Mouse (Mus musculus) megakaryocyte progenitor cell, adult 5-6 weeks (primary cell): ENCODE results near the gene Scrt2. TPM values are rescaled to one million over a fixed set of nuclear protein-coding genes. Genes with fewer than 3 reads are reported as not detected.

Experiments
- ATAC-seq: replicated peaks from 2 replicates; pipeline ENCODE4 v1.8.0; 2016; ENCODE audit warnings: mild to moderate bottlenecking, moderate TSS enrichment, inconsistent platforms; ENCODE audit not compliant: poor library complexity
- total RNA-seq, 2 experiments: library from RNA; stranded (forward) in 1 of 2; stranded (reverse) in 1 of 2; fragments of 157-497, 149-512 nt in 1 of 2; fragments of 200-1000 nt in 1 of 2; gene quantifications; 2 replicates each; pipeline versions ENCODE4 v1.2.3 to v1.2.4; 2015 to 2017

Scrt2 gene
- total RNA-seq, 2 experiments from 2014 or later, result not detected

DNA sequence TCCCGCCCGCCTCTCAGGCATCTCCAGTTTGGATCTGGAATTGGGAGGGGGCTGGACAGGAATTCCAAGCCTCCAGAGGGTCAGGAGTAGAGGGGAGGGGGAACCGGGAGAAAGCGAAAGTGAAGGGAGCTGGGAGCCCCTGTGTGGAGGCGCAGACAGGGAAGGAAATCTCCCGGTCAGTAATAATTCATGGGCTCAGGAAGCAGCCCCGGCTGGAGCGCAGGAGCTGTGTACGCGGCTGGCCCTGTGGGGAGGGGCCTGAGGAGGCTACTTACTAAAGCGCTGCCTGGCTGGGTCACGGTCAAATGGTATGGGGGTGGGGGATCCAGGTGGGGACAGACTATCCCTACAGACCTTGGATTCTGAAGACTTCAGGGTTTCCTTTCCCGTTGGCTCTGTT lies 60.7 kb downstream of the Scrt2 start:
- no peak for ATAC-seq

DNA sequence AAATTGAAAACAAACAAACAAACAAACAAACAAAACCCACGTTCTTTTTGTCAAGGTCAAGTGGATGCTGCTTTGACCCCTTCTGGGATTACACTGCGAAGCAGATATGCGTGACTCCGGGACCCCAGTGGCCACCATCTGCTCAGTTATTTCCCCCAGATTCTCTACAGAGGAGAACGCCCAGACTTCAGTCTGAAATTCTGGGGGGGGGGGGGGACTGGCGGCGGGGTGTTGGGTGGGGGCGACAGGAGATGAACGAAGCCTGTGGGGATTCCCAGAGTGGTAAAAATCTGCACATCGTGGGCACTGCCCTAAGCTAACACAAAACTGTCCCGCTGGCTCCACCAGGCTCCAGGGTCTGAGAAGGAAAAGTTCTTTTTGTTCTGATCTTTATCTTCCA lies 61.2 kb downstream of the Scrt2 start:
- no peak for ATAC-seq

DNA sequence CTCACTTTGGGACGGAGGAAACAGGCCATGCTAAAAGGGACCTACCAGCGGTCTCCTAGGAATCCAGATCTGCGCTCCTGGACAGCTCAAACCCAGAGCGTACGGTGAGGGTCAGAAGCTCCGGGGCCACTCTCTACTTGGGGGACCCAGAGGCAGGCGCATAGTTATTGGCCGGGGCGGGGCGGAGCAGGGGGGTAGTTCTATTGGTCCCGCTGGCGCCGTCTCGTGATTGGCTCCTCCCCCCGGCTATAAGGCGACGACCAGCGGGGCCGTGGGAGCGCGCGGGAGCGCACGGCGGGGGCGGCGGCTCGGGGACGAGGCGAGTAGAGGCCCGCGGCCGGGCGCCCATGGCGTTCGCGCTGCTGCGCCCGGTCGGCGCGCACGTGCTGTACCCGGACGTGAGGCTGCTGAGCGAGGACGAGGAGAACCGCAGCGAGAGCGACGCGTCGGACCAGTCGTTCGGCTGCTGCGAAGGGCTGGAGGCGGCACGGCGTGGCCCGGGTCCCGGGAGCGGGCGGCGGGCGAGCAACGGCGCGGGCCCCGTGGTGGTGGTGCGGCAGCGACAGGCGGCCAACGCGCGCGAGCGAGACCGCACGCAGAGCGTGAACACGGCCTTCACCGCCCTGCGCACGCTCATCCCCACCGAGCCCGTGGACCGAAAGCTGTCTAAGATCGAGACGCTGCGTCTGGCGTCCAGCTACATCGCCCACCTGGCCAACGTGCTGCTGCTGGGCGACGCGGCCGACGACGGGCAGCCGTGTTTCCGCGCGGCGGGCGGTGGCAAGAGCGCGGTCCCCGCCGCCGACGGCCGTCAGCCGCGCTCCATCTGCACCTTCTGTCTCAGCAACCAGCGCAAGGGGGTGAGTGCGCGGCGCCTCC lies 62.2 kb downstream of the Scrt2 start, which contains the start of gene Tcf15:
Tcf15 (plus strand) TSS at position 283 of the 879 bp plus-strand sequence.
- ATAC-seq, result peak; percentile 69

DNA sequence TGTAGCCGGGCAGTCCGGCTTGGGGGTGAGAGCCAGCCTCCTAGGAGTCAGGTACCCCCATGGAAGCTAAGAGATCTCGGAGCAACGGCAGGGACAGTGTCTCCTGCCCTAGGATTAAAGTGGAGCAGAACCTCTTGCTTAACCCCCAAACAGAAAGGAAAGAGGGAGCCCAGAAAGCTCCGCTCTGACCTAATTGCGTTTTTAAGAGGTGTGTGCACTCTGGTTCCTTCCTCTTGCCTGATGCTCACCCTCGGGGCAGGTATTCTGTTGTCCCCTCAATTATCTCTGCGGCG lies 62.8 kb downstream of the Scrt2 start:
- ATAC-seq, result no peak

DNA sequence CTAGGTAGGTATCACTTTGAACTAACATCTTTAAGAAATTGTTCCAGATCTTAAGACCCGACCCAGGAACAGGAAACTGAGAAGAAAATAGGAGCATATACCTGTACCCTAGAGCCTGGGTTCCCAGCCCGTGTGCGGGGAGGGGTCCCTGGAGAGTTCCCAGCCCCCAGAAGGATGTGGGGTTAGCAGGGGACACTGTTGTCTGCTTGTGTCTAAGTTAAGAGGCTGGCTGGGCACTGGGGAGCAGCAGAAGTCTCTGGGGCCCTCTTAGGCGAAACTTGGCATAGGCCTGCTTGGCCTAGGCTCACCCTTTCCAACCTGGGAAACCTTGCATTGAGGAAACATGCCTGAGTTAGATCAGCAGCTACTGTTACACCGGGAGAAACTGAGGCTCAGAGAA lies 63.2 kb downstream of the Scrt2 start:
- no peak for ATAC-seq

Other genes starting within 250 kb of the Scrt2 start
- not detected in 2 replicates for gene Rspo4, start 238.6 kb upstream of the Scrt2 start, total RNA-seq (2015)
- not detected in 2 replicates for gene Rspo4, start 238.6 kb upstream of the Scrt2 start, total RNA-seq (2017)
- gene Angpt4, start 170.3 kb upstream of the Scrt2 start, total RNA-seq (2015), result not detected in 2 replicates
- gene Angpt4, start 170.3 kb upstream of the Scrt2 start, total RNA-seq (2017), result not detected in 2 replicates
- gene Fam110a, start 101.3 kb upstream of the Scrt2 start, total RNA-seq (2015), result 5.6 and 8.2 TPM in 2 replicates
- gene Fam110a, start 101.3 kb upstream of the Scrt2 start, total RNA-seq (2017), result 3.8 and 4.6 TPM in 2 replicates
- gene Slc52a3, start 85.0 kb upstream of the Scrt2 start, total RNA-seq (2015), result 0.22 TPM in 1 of 2 replicates, not detected in the other
- gene Slc52a3, start 85.0 kb upstream of the Scrt2 start, total RNA-seq (2017), result 0.12 TPM in 1 of 2 replicates, not detected in the other
- 1.2 and 1.3 TPM in 2 replicates for gene Srxn1, start 24.0 kb downstream of the Scrt2 start, total RNA-seq (2015)
- 2.2 and 12.2 TPM in 2 replicates for gene Srxn1, start 24.0 kb downstream of the Scrt2 start, total RNA-seq (2017)
- not detected in 2 replicates for gene Tcf15, start 62.0 kb downstream of the Scrt2 start, total RNA-seq (2015)
- 0.12 TPM in 1 of 2 replicates, not detected in the other for gene Tcf15, start 62.0 kb downstream of the Scrt2 start, total RNA-seq (2017)
- 55.9 and 68.2 TPM in 2 replicates for gene Csnk2a1, start 145.3 kb downstream of the Scrt2 start, total RNA-seq (2015)
- 111 and 125 TPM in 2 replicates for gene Csnk2a1, start 145.3 kb downstream of the Scrt2 start, total RNA-seq (2017)
- gene Tbc1d20, start 212.3 kb downstream of the Scrt2 start, total RNA-seq (2015), result 18.4 and 19.7 TPM in 2 replicates
- gene Tbc1d20, start 212.3 kb downstream of the Scrt2 start, total RNA-seq (2017), result 17.2 and 19.1 TPM in 2 replicates